Mouse (Mus musculus): ENCODE data around the gene Esr1.
"Not testable (repeated sequence)": the region's sequence is repeated elsewhere in the genome, so short reads cannot be mapped to it uniquely, and the experiment has no call there.

The Esr1 gene

GRCm38 (mm10) chr10:4611386-4612155, at the start of gene Esr1:
TSS of gene Esr1 (plus strand) at chr10:4611593.
- DNase-seq = no peak

GRCm38 (mm10) chr10:4565148-4565547, 46.2 kb upstream of the Esr1 start:
- no peak for DNase-seq

- DNase-seq = no peak
These were observed 40.6 kb upstream of the Esr1 start for GRCm38 (mm10) chr10:4570778-4571177.

- no peak for DNase-seq
These were observed 40.1 kb upstream of the Esr1 start for GRCm38 (mm10) chr10:4571304-4571703.

- DNase-seq = no peak
These were observed 29.5 kb upstream of the Esr1 start for GRCm38 (mm10) chr10:4581905-4582304.

GRCm38 (mm10) chr10:4586691-4587090, 24.7 kb upstream of the Esr1 start:
- no peak for DNase-seq

GRCm38 (mm10) chr10:4589576-4589975, 21.8 kb upstream of the Esr1 start:
- DNase-seq = no peak

GRCm38 (mm10) chr10:4590956-4591355, 20.4 kb upstream of the Esr1 start:
- DNase-seq = no peak

- DNase-seq = no peak
These were observed 17.6 kb upstream of the Esr1 start for GRCm38 (mm10) chr10:4593828-4594227.

- no peak for DNase-seq
These were observed 14.2 kb upstream of the Esr1 start for GRCm38 (mm10) chr10:4597211-4597610.

- no peak for DNase-seq
These were observed 13.1 kb upstream of the Esr1 start for GRCm38 (mm10) chr10:4598244-4598842.

GRCm38 (mm10) chr10:4598916-4599315, 12.5 kb upstream of the Esr1 start:
- no peak for DNase-seq

GRCm38 (mm10) chr10:4599591-4599990, 11.8 kb upstream of the Esr1 start:
- DNase-seq = no peak

- no peak for DNase-seq
These were observed 10.5 kb upstream of the Esr1 start for GRCm38 (mm10) chr10:4600796-4601474.

- DNase-seq = not testable (repeated sequence)
These were observed 9.8 kb upstream of the Esr1 start for GRCm38 (mm10) chr10:4601612-4602011.

- no peak for DNase-seq
These were observed 8.9 kb upstream of the Esr1 start for GRCm38 (mm10) chr10:4602466-4602865.

GRCm38 (mm10) chr10:4604527-4605209, 6.7 kb upstream of the Esr1 start:
- DNase-seq = no peak

- DNase-seq = no peak
These were observed 1.2 kb upstream of the Esr1 start for GRCm38 (mm10) chr10:4610234-4610633.

GRCm38 (mm10) chr10:4612313-4613036, 1.1 kb downstream of the Esr1 start:
- DNase-seq = no peak

- DNase-seq = no peak
These were observed 6.6 kb downstream of the Esr1 start for GRCm38 (mm10) chr10:4618026-4618425.

GRCm38 (mm10) chr10:4618686-4619085, 7.3 kb downstream of the Esr1 start:
- no peak for DNase-seq

- not testable (repeated sequence) for DNase-seq
These were observed 8.0 kb downstream of the Esr1 start for GRCm38 (mm10) chr10:4619426-4619825.

Data from lung, adult 18-20 months (tissue).